Mouse (Mus musculus) ES-Bruce4 (cell line): Measurements from ENCODE around the gene Csad.

ENCODE experiments used
- CTCF ChIP-seq: IDR thresholded peaks from one replicate; pipeline ENCODE4 v1.8.1; 2011; ENCODE audit warnings: low read depth, low read length
- EP300 ChIP-seq: IDR thresholded peaks from 2 replicates; pipeline ENCODE4 v1.6.1; 2011; ENCODE audit warnings: low read depth, low read length; ENCODE audit not compliant: insufficient read depth
- POLR2A ChIP-seq: IDR thresholded peaks from one replicate; pipeline ENCODE4 v1.8.1; 2011; ENCODE audit warnings: low read length; ENCODE audit not compliant: insufficient read depth

- TF ChIP-seq CTCF (no peak), POLR2A (no peak), EP300 (0 out of 2 replicates have a peak, but pooled peaks have one; percentile 2)
Measured at GRCm38 (mm10) chr15:102249967-102250366, 45.4 kb upstream of the Csad start.
